Mouse (Mus musculus) gastrocnemius, adult 18-20 months (tissue): ENCODE data around the gene Nt5c3b. TPM values are rescaled to one million over a fixed set of nuclear protein-coding genes. Genes with fewer than 3 reads are reported as not detected.

Experiments
- DNase-seq: peaks from one replicate; pipeline ENCODE4 v3.0.0; 2021; ENCODE audit warnings: low spot score
- long read RNA-seq, 2 experiments: library from polyadenylated mRNA; stranded (forward); transcript quantifications; one replicate each; pipeline ENCODE4 v2.0.0; 2021
- total RNA-seq, 2 experiments: library from RNA; stranded (reverse); gene quantifications; 2 replicates each; pipeline ENCODE4 v1.2.3; 2021

The Nt5c3b gene
- 1 to 10 TPM; 7.7 to 8.3 TPM for total RNA-seq
- long read RNA-seq, experiment 1, partial matches to known transcripts, result 1 of 4 reads
- long read RNA-seq, experiment 1, other reads (novel, unspliced or antisense), result 1 of 4 reads
- long read RNA-seq, experiment 2, partial matches to known transcripts, result 1 of 7 reads
- long read RNA-seq, experiment 2, other reads (novel, unspliced or antisense), result 2 of 7 reads

GRCm38 (mm10) chr11:100441797-100442196 lies at the start of gene Nt5c3b, which contains the start of gene Klhl10:
Gene Nt5c3b, minus strand, starts transcription at chr11:100441808.
Gene Klhl10, plus strand, starts transcription at chr11:100441917.
- DNase-seq, result no peak

DNA sequence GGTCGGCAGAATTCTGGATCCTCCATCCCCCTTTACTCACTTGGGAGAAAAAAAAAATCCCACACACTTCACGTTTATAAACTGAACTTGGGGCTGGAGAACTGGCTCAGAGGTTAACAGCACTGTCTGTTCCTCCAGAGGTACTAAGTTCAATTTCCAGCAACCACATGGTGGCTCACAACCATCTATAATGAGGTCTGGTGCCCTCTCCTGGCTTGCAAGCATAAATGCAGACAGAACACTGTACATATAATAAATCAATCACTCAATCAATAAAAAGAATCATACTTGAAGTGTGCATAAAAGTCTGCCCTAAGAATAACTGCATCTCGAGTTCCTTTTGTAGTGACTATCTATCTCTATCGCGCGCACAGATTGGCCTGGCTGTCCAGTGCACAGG lies 49.3 kb upstream of the Nt5c3b start:
- no peak for DNase-seq

DNA sequence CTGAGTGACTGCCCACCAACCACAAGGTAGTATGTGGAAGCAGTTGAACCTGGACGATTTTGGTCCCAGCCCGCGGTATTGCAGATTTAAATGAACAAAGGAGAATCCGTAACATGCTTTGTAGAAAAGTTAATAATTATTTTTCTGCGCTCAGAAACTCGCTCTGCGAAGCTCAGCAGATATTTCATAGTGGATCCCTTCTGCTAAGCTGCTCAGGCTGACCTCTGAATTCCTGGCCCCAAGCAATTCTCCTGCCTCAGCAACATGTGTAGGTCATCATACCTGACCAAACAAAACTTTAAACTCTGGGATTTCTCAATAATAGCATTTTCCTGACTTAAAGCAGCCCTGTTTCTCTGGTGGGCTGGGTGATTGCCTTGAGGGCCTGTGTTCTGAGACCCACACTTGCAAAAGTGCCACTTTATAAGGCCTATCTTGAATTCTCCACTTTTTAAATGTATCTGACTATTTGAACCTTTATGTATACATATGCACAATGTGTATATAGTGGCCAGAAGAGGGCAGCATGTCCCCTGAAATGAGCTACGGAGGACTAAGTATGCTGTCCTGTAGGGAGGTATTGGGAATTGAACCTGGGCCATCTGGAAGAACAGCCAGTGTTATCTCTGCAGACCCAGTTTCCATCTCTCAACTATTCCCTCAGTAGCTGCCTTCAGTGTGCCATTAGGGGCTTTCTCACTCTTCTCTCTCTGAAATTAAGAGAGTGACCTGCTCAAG lies 44.4 kb upstream of the Nt5c3b start:
- DNase-seq, result no peak

DNA sequence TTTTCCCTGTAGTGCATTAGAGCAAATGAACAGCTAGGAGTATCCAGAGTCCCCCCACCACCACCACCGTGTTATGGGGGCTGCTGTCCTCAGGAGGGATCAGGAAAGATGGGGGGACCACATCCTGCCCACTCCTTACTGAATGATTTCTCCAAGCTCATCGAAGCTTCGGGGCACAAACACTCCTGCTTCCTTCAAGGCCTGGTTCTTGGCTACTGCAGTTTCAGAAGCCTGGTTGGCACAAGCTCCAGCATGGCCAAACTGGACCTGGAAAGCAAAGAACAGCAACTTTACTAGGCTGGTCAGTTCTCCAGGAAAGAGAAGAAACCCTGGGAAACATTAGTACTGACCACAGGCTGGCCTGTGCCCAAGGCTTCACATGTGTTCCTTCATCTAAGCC lies 42.9 kb upstream of the Nt5c3b start:
- no peak for DNase-seq

DNA sequence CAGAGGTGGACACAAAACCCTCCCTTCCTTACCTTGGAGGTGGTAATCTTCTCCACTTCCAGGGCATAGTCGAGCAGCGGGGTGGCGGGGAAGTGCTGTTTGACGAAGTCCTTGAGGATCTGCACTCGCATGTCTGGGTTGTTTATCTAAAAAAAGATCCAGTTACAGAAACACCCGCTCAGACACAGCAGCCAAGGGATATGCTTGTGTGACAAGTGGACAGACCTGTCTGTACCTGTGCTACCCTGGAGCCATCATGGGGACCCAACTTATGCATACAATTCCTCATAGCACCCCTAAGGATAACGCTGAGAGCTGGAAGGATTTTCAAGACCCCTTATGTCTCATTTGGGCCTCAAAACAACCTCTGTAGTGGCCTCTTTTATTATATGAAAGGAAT lies 37.5 kb upstream of the Nt5c3b start:
- DNase-seq, result no peak

DNA sequence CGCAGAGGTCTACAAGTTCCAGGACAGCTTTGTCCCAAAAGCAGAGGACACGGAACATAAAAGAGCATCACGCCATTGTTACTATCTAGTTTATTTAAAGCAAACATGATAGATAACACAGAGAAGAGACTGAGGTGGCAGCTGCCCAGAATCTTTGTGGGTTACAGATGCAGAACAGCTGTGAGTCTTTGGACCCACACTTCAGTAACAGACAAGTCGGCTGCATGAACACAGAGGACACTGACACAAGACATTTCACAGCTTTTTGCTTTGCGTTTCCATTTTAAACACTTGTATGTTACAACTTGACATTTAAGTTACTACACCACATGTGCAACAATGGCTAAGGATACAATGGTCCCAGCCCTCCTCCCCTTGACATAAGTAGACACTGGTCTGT lies 34.7 kb upstream of the Nt5c3b start:
- no peak for DNase-seq

DNA sequence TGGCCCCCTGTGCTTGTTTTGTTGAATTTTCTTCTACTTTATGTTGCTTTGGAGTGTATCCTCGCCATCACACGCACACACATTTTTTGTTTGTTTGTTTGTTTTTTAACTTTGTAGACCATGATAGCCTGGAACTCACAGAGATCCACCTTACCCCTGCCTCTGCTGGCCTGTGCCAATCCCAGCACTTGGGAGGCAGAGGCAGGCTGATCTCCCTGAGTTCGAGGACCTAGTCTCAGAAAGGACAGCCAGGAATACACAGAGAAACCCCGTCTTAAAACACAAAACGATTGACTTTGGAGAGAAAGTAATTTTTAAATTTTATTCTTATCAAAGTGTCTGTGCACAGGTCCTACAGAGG lies 31.3 kb upstream of the Nt5c3b start:
- no peak for DNase-seq

DNA sequence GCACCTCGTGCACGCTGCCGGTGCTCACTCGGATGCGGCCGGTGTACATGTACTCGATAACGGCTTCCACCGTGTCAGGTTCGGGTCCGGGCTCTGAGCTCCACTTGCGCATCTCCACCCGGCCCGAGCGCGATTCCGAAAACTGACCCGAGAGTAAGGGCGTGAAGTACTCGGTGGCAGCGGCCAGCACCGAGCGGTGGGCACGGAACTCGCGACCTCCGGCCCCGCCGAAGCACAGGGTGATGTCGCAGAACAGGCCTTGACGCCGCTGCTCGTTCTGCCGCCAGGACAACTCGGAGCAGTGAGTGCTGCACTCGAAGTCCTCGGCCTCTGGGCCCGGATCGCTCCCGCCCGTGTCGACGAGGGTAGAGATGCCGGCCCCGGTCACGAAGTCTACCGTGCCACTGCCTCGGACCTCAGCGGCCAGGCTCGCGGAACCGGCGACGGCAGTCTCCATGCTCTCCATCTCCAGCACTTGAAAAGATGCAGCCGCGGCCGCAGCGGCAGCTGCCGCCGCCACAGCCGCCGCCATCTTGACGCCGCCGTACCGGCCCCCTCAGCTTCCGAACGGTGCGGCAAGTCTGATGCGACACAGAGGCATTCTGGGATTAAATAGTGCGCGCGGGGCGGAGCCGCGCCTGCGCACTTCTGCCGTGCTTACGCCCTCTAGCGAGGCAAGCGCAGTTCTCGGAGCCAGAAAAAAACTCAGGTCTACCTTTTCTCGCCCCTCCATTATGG lies 30.8 kb upstream of the Nt5c3b start, which contains the start of gene Klhl11:
TSS of gene Klhl11 (minus strand) at position 545 of the 738 bp plus-strand sequence.
- peak; percentile 89 for DNase-seq

GRCm38 (mm10) chr11:100471352-100472196 lies 30.0 kb upstream of the Nt5c3b start:
- DNase-seq, result no peak

- DNase-seq, result no peak
These were observed 24.2 kb upstream of the Nt5c3b start for GRCm38 (mm10) chr11:100465833-100466232.

DNA sequence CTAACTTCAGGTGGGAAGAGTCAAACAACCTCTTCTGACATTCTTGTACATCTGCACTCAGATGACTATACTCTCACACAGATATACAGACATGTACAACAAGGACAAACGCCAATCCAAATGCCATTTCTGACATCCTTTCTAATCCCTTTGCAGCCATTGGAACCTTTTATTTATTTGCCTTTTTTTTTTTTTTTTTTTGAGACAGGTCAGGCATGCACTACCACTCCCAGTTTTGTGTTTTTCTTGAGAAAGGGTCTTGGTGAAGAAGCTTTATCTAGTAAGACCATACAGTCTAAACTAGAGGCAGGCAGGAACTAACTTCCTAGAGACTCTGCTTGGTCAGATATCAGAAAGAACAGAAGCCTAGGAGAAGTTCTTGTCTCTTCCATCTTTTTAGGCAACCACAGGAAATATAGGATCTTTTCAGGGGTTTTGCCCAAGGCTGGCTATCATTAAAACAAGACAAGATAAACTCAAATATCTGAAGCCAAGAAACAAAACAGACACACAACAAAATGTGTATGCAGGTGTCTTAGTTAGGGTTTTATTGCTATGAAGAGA lies 23.7 kb upstream of the Nt5c3b start:
- no peak for DNase-seq

GRCm38 (mm10) chr11:100462699-100463098 lies 21.1 kb upstream of the Nt5c3b start:
- DNase-seq, result peak; percentile 40

GRCm38 (mm10) chr11:100457711-100458110 lies 16.1 kb upstream of the Nt5c3b start:
- DNase-seq, result no peak

GRCm38 (mm10) chr11:100457247-100457646 lies 15.6 kb upstream of the Nt5c3b start:
- DNase-seq, result no peak

GRCm38 (mm10) chr11:100442625-100443024 lies 1.0 kb upstream of the Nt5c3b start:
- DNase-seq, result no peak

DNA sequence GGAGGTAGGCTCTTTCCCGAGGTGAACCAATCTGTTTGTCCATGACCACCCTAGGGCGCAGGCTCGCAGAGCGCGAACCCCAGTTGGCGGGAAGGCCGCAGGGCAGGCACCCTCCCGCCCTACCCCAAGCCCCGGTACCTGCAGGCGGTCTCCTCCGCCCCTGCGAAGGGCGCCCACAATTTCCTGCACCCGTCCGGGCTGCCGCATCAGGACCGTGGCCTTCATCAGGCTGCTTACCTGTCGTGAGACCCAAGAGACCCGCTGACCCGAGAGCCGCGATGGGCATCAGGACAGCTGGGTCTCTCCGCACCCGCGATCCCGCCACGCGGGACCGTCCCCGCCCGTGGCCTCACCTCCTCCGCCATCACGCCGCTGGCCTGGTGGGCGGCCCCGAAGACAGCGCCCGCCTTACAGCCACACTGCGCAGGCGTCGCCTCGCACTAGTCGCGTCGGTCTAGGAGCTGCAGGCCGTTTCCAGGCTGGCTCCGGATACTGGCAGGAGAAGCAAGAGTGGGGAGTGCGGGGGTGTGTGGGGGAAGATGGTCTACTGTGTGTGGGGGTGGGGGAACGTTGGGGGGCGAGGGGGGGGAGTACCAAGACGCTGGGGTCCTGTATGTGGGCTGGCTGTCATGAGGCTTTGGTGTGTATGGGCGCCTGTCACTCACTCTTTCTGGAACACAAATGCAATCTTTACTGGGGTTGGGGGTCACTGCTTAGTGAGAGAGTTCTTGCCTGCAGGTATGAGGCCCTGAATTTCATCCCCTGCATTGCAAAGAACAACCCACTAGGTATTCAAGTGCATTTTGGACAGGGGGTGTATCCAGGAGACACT lies 701 bp downstream of the Nt5c3b start:
- peak; percentile 82 for DNase-seq

DNA sequence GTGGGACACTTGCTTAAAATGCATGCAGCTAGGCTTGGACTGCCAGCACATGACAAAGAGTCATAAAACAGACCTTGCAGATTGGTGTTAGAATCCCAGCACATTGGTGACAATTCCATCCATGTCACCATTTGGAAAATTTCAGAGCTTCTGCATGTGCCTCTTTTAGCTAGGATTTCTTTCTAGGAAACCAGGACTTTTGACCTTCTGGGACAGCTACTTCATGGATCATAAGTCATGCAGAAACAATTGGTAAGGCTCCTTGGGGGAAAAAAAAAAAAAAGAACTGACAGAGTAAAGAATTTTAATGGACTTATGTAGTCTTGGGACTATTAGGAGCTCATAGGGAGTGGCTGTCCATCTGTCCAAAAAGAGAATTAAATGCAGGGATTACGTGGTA lies 3.7 kb downstream of the Nt5c3b start:
- DNase-seq, result no peak

GRCm38 (mm10) chr11:100435678-100436246 lies 5.8 kb downstream of the Nt5c3b start:
- no peak for DNase-seq

DNA sequence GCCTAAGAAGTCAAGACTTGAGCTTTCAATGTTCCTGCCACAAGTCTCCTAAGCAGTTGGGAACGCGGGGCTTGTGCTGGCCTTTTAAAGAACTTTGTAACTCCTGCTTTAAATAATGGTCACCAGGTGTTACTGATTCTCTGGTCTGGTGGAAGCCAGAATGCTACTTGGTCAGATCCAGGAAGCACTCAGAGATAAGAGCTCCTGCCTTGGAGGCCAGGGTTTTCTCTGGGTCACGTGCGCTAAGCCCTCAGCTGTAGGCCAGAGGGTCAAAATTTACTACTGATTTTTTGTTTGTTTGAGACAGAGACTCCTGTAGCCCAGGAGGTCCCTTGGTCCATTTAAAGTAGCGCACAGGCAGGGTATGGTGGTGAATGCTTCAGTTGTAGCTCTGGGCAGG lies 9.6 kb downstream of the Nt5c3b start:
- no peak for DNase-seq

- no peak for DNase-seq
These were observed 11.6 kb downstream of the Nt5c3b start for GRCm38 (mm10) chr11:100430052-100430451.
